Mouse (Mus musculus): ENCODE results near the gene Bcor.

Bcor gene

DNA sequence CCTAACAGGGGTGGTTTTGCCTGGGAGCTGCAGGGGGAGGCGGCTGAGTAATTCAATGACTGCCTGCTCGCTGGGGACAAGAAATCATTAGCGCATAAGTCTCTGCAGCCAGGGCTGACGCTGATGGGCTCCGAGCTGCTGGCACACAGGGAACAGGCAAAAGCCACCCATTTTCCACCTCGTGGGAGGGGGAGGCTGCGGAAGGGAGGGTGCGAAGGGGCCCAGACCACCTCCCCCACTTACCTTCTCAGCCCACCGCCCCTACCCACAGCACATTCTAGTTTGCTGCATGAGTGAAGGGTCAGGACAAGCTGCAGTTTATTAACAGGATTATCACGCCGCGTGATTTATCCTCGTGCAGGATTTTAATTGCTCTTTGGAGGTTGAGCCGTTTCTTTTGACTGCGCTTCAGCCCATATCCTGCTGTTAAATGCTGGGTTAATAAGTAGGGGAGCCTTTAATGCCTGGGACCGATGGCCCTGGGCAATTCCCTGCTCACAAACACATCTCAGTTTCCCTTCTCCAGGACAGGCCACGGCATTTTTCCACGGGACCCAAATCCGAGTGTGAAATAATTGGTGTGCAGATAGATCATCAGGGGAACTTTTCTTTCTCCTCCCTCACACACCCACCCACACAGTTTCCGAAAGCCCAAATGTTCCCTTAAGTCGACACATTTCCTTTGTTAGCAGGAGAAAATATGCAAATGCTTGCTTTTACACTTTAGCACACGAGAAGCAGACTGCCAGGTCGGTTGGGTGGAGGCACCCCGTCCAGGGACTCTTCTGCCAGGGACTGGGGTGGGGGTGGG is 97.8 kb downstream of the Bcor start:
- no peak for DNase-seq (ENCODE audit: low spot score)

DNA sequence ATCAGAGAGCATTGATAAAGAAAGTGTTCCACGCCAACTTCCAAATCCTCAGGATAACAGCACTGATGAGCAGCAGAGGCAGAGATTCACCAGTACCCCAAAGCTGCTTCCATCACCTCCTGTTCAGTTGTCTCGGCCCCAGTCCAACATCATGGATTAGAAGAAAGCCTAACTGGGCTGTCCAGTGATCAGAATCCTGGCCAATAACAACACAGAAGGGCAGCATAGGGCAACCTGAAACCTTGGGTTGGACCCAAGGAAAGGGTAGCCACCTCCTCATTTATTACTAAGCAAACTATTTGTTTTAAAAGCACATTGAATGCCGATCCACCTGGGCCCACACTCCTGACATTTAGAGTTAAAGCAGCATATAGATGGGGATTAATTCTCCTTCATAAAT is 99.3 kb downstream of the Bcor start:
- DNase-seq (ENCODE audit: low spot score): no peak

DNA sequence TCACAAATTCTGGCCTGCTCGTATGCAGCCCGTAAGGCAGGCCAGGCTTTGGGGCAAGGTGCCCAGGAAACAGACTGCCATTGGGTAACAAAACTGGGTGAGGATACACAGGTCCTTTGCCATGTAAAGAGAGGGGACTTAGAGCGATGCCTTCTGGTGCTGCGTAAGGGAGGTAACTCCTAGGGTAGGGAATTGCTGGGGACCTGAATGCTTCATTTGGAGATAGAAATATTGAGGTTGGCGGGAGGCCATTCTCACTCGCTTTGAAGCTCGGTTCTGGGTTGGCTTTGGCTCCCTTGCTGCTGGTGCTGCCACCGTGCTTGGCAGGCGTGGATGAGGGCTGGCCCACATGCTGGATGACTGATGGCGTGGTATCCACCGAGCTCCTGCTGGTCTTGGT is 102.9 kb downstream of the Bcor start:
- DNase-seq (ENCODE audit: low spot score): no peak

DNA sequence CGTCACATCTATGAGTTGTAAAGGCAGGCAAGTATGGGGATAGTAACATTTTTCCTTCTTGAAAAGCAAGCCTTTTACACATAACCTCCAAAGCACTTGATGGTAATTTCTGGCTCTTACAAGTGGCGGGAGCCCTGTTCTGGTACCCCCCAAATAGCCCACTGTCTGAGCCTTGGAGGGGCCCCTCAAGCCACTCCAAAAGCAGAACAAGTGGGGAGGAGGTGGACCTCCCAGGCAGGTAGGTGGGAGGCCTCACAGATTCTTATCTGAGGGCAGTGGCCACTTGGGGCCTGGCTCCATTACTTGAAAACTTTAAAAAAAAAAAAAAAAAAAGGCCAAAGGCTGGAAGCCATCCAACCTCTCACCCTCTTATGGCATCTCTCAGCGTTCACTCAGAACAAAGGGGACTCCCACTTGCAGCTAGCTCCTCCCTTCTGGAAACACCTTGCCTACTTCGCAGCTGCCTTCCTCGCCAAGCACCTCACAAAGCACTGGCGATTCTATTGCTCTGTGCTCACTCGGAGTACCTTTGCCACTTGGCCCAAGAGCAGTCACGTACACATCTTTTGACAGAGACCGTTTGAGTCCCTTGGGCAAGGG is 106.7 kb downstream of the Bcor start:
- no peak for DNase-seq (ENCODE audit: low spot score)

DNA sequence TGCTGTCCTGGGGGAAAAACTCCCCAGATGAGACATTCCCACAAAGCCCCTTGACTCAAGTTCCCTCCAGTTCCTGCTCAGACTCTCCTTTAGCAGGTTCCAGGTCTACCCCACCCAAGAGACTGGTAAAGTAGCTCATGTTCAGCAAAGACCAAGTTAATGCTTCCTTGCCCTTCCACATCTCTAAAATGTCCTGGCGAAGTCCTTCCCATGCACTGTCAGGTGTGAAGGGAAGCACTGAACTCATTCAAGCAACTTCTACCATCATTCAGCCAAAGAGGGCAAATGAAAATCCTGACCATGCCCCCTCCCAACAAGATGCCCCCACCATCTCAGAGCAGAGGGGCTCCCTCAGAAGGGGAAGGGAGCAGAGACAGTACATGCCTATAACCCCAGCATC is 107.5 kb downstream of the Bcor start:
- no peak for DNase-seq (ENCODE audit: low spot score)

DNA sequence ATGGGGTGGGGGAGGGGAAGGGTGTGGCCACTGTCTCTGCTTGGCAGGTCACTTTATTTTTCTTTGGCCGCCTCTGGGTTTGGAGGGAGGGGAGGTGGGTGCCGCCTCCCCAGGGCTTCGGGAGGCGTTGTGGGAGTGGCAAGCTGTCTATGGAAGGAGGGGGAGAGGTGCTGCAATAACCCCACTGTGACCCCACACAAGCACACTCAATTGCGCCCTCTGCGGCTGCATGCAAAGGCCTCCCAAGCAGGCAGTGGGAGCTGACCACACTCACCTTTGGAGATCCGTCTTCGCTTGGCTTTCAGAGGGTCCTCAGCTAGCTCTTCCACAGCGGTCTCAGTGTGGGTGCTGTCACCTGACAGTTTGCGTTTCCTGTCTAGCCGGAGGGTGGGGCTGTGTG is 111.4 kb downstream of the Bcor start:
- no peak for DNase-seq (ENCODE audit: low spot score)

DNA sequence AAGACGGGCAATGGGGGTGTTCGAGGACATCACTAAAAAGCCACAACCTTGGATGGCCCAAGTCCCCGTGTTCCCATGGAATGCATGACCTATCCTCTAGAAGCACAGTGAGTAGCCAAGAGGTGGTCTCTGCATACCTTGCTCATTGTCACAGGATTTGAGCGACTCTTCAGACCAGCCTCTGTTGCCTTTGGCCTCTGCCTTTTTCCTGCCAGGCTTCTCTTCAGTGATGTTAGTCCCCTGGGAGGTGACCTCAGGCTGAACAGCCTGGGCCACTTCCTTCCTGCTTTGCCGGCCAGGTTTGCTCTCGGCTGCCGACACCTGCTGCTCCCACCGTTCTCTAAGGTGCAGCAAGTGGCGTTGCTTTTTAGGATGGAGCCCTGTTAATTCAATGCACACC is 112.0 kb downstream of the Bcor start:
- DNase-seq (ENCODE audit: low spot score): no peak

DNA sequence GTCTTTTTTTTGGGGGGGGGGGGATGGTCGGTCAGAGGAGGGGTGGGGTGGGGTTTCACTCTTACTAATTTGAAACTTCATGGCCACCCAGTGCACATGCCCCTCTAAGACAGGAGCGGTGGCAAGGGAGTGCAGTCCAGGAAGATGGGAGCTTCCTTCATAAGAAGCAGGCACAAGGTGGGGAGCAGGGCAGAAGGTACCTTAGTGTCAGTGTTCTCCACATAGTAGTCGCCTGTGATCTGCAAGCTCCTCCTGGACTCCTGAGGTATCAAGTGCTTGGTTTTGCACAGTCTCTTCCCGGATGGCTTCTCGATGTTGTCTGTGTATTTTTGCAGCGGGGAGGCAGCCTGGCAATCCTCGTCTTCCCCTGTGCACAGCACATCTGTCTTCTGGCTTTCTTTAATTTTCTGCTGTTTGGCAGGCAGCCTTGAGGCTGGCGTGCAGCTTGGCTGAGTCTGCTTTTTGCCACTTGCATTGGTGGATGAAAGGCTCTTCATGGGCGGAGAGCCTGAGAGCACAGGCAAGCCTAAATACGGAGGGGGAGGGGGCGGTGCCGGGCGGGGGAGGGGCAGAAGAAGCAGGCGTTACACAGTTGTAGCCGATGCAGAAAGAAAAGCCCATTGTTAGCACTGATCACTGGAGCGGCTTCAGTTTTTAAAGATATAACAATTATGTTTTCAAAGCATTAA is 112.8 kb downstream of the Bcor start:
- no peak for DNase-seq (ENCODE audit: low spot score)

DNA sequence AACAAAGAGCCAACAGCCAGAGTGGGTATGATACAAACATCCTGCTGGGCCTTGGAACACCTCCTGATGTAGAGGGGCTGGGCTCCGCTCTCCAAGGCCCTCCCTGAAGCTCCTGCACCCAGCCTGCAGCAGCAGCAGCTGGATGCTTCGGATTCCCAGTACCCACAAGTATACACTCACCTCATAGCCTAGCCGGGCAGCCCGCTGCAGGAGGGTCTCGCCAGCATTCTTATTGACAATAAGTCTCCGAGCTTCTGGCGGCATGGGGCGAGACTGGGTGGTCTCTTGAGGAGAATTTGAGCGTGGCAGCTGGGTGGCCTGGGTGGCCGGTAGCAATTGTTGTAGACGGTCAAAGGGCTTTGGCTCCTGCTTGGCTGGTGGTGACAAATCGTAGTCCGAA is 113.5 kb downstream of the Bcor start:
- DNase-seq (ENCODE audit: low spot score): no peak

DNA sequence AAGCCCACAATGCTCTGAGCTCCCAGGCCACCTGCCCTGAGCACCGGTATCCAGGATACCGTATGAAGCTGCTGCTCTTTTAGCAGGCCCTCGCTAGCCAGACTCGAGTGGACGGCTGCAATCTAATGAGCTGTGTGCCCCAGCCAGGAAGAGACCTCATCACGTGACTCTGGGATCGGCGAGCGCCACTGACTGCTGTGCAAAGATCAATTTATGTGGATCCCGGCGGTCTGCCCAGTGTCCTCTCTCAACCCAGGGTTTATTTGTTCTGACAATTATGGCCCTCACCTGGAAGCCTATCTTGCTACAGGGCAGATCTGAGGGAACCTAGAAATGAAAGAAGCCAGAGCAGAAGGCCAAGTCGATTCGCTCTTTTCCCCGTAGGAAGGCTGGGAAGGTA is 116.8 kb downstream of the Bcor start:
- no peak for DNase-seq (ENCODE audit: low spot score)

DNA sequence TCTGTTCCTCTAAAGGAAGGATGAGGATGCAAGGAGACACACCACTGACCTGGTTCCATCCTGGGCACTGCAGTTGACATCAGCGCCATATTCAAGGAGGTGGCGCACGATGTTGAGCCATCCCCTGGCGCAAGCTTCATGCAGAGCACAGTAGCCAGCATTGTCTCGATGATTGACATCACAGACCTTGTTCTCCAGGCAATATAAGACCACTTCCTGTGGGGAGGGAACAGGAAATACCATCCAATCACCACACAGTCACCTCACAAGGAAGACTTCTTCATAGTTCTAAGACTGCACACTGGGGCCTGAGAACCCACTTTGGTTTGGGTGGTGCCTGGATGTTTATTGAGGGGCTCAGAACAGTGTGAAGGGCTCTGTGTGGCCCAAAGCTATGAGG is 118.7 kb downstream of the Bcor start:
- DNase-seq (ENCODE audit: low spot score): no peak

DNA sequence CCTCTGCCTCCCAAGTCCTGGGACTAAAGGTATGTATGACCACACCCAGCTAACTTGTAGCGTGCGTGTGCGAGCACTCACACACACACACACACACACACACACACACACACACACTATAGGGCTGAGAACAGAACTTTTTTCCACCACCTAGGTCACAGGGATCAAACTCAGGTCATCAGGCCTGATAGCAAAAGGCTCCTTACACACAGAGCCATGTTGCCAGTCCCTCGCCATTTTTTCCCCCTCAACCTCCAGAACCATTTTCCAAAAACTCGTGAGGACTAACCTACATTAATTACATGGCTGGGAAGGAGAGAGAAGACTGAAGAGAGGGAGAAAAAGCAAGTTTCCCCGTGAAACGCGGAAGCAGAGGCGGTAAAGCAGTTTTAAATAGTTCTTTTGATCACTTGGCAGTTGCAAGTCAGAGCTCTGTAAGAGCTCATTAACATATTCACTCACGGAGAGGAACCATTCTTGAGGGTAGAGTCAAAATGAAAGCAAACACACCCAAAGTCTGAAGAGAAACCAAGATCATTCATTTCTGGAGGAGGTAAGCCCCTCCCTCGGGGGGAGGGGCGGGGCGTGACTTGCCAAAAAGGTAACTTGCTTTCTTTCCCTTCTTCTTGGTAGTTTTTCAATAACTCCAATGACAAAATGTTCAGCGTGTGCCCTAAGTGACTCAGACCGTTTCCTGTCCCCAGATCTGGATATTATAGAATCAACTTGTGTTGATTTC is 145.3 kb downstream of the Bcor start:
- DNase-seq (ENCODE audit: low spot score): no peak

DNA sequence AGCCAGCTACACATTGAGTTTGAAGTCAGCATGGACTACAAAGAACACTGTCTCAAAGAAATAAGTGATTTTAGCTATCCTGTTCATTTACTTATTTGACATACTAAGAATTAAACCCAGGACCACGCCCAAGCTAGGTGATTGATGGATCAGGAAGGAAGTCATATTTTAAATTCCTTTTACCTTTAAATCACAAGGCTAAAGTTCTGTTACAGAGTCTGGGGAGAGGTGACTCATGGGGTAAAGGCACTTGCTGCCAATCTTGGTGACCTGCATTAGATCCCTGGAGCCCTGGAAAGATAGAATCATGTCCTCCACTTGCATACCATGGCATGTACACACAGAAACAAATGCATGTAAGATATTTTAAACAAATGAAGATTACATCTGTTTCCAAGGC is 149.5 kb downstream of the Bcor start:
- DNase-seq (ENCODE audit: low spot score): no peak

DNA sequence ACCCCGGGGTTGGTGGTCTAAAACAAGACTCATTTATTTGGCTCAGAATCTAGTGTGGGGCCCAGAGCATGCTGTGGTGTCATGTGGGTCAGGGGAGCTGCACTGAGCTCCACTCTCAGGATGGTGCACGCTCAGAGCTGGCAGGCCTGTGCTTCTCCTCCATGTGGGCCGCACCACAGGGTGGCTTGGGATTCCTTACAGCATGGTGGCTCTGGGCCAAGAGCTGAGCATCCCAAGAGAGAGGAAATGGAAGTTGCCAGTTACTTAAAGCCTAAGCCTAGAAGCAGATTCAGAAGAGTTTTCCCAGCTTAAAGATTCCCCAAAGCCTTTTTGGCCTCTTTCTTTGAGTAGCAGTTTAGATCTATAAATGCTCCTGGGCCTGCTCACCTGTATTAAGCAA is 151.1 kb downstream of the Bcor start:
- no peak for DNase-seq (ENCODE audit: low spot score)

DNA sequence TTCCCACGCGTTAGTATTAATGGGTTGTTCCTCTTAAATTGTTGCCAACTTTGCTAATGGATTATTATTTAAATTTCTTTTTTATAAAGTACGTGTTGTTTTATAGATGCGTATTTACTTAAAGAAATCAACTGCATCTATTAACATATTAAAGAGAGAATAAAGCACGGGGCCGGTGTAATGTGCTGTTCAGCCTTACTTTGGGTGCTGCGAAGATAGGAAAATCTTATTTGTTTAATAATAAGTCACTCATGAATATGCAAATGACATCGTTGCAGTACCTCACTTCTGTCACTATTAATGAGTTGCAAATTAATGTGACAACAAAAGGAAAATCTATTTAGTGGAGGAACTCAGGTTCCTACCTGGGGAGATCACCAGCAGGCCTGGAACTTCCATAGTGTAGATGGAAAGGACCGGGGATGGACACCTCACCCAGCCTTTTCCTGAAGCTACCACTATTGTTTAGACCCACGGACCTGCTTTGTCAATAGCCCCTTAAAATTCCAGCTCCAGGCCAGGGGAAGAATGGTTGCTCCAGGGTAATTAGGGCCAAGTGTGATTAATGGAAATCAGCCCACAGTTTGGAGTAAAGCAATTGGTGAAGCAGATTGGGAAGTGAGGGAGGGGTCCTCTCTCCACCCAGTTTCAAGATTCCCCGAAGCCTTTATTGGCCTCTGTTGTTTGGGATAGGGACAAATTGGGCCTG is 152.2 kb downstream of the Bcor start:
- DNase-seq (ENCODE audit: low spot score): no peak

DNA sequence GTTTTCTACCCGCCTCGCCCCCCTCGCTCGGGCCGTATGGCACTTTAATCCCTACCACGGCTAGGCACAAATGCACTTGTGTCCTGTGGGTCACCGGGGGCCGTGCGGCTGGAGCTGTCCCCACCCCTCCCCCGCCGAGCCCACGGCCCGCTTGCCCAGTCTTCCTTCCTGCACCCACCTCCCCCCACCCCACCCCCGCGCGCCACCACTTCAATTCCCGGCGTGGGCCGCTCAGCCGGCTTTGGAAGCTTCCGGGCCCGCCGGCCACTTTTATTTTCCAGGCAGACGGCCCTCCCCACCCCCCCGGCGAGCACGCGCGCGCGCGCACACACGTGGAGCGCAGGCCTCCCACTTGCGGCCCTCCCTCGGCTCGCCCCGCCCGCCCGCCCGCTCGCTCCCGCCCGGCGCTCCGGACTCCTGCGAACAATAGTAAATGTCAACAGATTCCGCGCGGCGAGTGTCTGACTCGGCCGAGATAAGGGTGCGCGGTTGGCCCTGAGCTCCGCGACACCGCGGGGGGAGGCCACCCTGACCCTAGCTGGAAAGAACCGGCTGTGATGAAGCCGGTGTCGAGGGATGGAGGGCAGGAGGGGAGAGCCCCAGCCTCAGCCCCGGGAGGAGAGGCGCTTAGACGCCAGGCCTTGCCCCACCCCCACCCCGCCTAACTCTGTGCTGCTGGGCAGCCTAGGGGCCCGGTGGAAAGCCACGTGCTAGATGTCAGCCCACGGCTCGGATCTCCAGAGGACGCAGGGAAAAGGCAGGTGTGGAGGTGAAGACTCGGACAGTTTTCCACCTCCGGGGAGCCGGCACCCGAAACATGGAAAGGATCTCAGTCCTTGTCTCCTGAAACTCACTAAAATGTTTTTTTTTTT is 153.0 kb downstream of the Bcor start:
- no peak for DNase-seq (ENCODE audit: low spot score)

DNA sequence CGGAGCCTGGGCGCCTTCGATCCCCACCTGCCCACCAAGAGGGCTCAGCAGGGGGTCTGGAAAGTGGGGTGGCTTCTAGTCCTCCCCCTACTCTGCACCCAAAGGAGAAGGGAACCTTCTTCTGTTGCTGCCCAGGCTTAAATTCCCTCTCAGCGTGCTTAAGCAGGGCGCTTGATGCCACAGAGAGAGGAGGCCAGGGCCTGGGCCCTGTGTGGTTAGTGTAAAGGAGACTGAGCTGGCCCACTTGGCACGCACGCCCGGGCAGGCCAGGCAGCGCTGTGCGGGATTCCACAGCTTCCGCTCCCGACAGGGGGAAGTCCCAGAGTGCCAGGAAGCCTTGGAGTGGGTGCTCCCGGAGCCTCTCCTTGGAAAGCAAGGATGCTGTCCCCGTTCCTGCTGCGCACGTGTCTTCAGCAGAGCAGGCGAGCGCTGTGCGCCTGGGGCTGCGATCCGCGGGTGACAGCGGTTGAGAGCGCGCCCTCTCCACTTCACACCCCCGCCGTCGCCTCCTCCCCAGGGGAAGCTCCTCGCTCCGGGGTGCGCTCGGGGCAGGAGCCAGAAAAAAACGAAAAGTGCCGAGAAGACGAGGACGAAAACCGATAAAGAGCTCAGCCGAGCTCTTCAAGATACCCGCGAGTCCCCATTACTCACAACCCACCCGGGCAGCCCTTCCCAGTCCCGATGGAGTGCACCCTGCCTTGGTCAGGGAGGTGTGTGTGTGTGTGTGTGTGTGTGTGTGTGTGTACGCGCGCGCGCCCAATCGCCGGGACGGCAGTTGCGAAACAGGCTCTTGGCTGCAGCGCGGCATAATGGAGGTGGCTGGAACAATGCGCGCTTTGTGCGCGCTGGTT is 153.9 kb downstream of the Bcor start:
- peak; percentile 52 for DNase-seq (ENCODE audit: low spot score)

DNA sequence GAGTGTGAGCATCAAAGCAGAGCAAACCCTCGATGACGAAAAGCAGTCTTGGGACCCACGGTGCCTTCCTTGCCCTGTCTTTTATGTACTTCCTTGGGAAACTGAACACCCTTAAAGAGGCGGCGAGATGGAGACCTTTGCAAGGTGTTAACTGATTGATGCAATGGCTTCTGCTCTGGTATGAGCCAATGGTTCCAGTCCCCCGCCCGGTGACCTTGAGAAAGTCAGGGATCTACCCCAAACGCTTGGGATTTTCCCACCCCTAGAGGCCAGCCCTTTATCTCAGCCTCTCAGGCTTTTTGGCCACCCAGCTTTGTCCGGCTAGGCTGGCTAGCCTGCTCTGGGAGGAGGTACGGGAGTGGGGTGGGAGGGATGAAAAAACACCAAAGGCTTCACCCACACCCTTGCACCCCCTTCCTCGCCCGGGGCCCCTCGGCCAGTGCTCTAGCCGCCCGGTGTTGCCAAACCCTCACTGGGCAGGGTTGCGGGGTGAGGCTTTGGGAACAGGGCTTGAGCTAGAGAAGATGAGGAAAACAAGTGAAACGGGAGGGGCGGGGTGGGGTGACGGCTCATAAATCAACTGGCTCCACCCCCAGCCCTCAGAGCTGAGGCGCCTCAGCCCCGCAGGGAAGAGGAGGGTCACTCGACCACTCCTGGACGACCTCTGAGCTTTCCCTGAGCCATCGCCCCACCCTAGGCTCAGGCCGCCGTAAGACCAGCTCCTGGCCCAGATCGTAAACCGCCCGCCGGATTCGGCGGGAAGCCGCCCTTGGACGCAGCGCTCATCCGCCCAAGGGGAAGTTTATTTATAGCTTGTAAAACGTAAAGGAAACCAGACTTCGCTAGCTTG is 154.7 kb downstream of the Bcor start:
- DNase-seq (ENCODE audit: low spot score): no peak

DNA sequence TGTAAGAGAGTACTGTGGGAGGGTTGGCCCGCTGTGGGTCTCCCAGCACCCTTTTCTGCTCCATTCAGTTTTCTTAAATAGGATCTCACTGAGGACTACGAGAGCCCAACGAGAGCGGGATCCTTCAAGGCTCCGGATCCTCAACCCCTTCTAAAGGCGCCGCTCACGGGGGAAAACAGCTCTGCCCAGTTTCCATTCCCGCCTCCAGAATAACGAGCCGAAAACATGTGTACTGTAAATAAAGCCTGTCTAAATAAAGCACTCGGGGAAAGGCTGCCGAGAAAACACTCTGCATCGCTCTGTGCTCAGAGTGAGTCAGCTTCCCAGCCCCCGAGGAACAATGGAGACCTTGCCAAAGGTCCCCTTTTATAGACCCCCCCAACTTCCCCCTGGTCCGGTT is 155.7 kb downstream of the Bcor start:
- DNase-seq (ENCODE audit: low spot score): no peak
